In genomic region chr4:22480091-22480857, GRCm38 (mm10) we compare ENCODE assay signal across 13 mouse cellular contexts. TPM values are rescaled to one million over a fixed set of nuclear protein-coding genes. Genes with fewer than 3 reads are reported as not detected.
A peak's percentile ranks its signal among the peaks of the same experiment; 100 is the strongest.
DNase-seq lines count a peak whose midpoint lies in the region; ATAC-seq and TF ChIP-seq lines count a peak whose summit lies in the region.
"Had no signal": no experiment of that assay in that cellular context is flagged by ENCODE, and none has a peak within 500 bp of the region (broad histone marks: within the 10 kb centered on the region; RNA-seq: fewer than 3 reads in every experiment).

No protein-coding gene starts in this region.

- peak overlapping the region; percentile 25 for H3K4me3 ChIP-seq in left cerebral cortex, adult 2 months
- peak overlapping the region; percentile 36 for H3K4me3 ChIP-seq in forebrain, embryonic 13.5 days
- peak overlapping the region; percentile 13; the same call in 1 of the 2 replicates for H3K4me3 ChIP-seq in limb, embryonic 12.5 days (replicated peaks)
- H3K4me3 ChIP-seq in neural tube, embryonic 15.5 days (replicated peaks), result peak overlapping the region; percentile 2; the same call in 1 of the 2 replicates
- no peak overlapping the region for H3K4me3 ChIP-seq in lung, postnatal 0 days (ENCODE audit: low read depth, low read length)
- H3K4me3 ChIP-seq: stomach, embryonic 15.5 days had no signal

- no peak for ATAC-seq in forebrain, embryonic 13.5 days
- no peak for ATAC-seq in limb, embryonic 12.5 days (ENCODE audit: insufficient number of reproducible peaks, insufficient read depth, low FRiP score, low TSS enrichment, low read depth)
- no peak for ATAC-seq in neural tube, embryonic 15.5 days (ENCODE audit: low FRiP score)
- ATAC-seq in lung, postnatal 0 days, result no peak

- H3K9ac ChIP-seq in forebrain, embryonic 13.5 days, result peak overlapping the region; percentile 52
- H3K9ac ChIP-seq in limb, embryonic 12.5 days (replicated peaks), result no peak overlapping the region
- peak overlapping the region; percentile 12; the same call in 1 of the 2 replicates for H3K9ac ChIP-seq in neural tube, embryonic 15.5 days (replicated peaks)
- no peak overlapping the region for H3K9ac ChIP-seq in lung, postnatal 0 days (replicated peaks; ENCODE audit: low read depth)
- H3K9ac ChIP-seq: stomach, embryonic 15.5 days had no signal

- no peaks in the 10 kb centered on the region for H3K36me3 ChIP-seq in forebrain, embryonic 13.5 days (ENCODE audit: poor library complexity, severe bottlenecking)
- H3K36me3 ChIP-seq in limb, embryonic 12.5 days, result no peaks in the 10 kb centered on the region
- no peaks in the 10 kb centered on the region for H3K36me3 ChIP-seq in neural tube, embryonic 15.5 days
- no peaks in the 10 kb centered on the region for H3K36me3 ChIP-seq in lung, postnatal 0 days (ENCODE audit: insufficient read depth, low read length)
- H3K36me3 ChIP-seq: stomach, embryonic 15.5 days had no signal

- intact Hi-C loops in left cerebral cortex, adult 2 months (cut with DNase I), result loop anchor here (5.0 kb wide), 1 partner anchor 1122 kb away; no protein-coding TSS in a partner anchor

- peaks cover 16% of the 10 kb centered on the region for H3K27me3 ChIP-seq in forebrain, embryonic 13.5 days
- H3K27me3 ChIP-seq in limb, embryonic 12.5 days, result peaks cover 73% of the 10 kb centered on the region
- H3K27me3 ChIP-seq in neural tube, embryonic 15.5 days (replicated peaks), result 0 out of 2 replicates have a peak, but pooled peaks cover 3% of the 10 kb centered on the region
- H3K27me3 ChIP-seq in lung, postnatal 0 days (replicated peaks; ENCODE audit: insufficient read depth, low read length), result peaks cover 62% of the 10 kb centered on the region

- WGBS in forebrain, embryonic 13.5 days, result 5% methylated on average over 18 of the region's 18 CpGs
- WGBS in limb, embryonic 12.5 days, result under 1% methylated on average over 18 of the region's 18 CpGs
- 8% methylated on average over 18 of the region's 18 CpGs for WGBS in neural tube, embryonic 15.5 days
- WGBS in lung, postnatal 0 days, result 2% methylated on average over 18 of the region's 18 CpGs

- no peak for TF ChIP-seq EP300 in lung, postnatal 0 days (IDR thresholded peaks at IDR 0.05)

- H3K4me2 ChIP-seq in forebrain, embryonic 13.5 days, result peak overlapping the region; percentile 69
- no peak overlapping the region; the same call in 1 of the 2 replicates for H3K4me2 ChIP-seq in limb, embryonic 12.5 days
- peak overlapping the region; percentile 73 for H3K4me2 ChIP-seq in neural tube, embryonic 15.5 days
- H3K4me2 ChIP-seq in lung, postnatal 0 days (replicated peaks; ENCODE audit: low read depth, low read length), result no peak overlapping the region
- H3K4me2 ChIP-seq: stomach, embryonic 15.5 days had no signal

- H3K27ac ChIP-seq in left cerebral cortex, adult 2 months, result peak overlapping the region; percentile 71
- H3K27ac ChIP-seq in forebrain, embryonic 13.5 days, result peak overlapping the region; percentile 79
- H3K27ac ChIP-seq in limb, embryonic 12.5 days, result no peak overlapping the region
- peak overlapping the region; percentile 52 for H3K27ac ChIP-seq in neural tube, embryonic 15.5 days (replicated peaks)
- no peak overlapping the region for H3K27ac ChIP-seq in lung, postnatal 0 days (ENCODE audit: low read length)
- H3K27ac ChIP-seq: stomach, embryonic 15.5 days had no signal

- H3K4me1 ChIP-seq in forebrain, embryonic 13.5 days, result peaks cover 44% of the 10 kb centered on the region
- H3K4me1 ChIP-seq in limb, embryonic 12.5 days (replicated peaks), result 0 out of 2 replicates have a peak, but pooled peaks cover 15% of the 10 kb centered on the region
- peaks cover 43% of the 10 kb centered on the region for H3K4me1 ChIP-seq in neural tube, embryonic 15.5 days
- H3K4me1 ChIP-seq in lung, postnatal 0 days (ENCODE audit: insufficient read depth, low read depth, low read length), result no peaks in the 10 kb centered on the region
- H3K4me1 ChIP-seq: stomach, embryonic 15.5 days had no signal

- no peaks in the 10 kb centered on the region for H3K9me3 ChIP-seq in forebrain, embryonic 13.5 days (replicated peaks)
- H3K9me3 ChIP-seq in limb, embryonic 12.5 days, result no peaks in the 10 kb centered on the region
- H3K9me3 ChIP-seq in neural tube, embryonic 15.5 days (replicated peaks), result no peaks in the 10 kb centered on the region
- H3K9me3 ChIP-seq in lung, postnatal 0 days (ENCODE audit: low read length), result no peaks in the 10 kb centered on the region
- H3K9me3 ChIP-seq: stomach, embryonic 15.5 days had no signal

- TF ChIP-seq CTCF in left cerebral cortex, adult 2 months (IDR thresholded peaks at IDR 0.05), result no peak
- no peak for TF ChIP-seq CTCF in lung, postnatal 0 days (IDR thresholded peaks at IDR 0.05)

- peak in 1 of 2 experiments; percentile 28 for DNase-seq in left cerebral cortex, adult 2 months (ENCODE audit: extremely low spot score in 1 of 2, low spot score in 2 of 2)
- DNase-seq in left cerebral cortex, adult 9 months (ENCODE audit: low spot score in 2 of 2), result no peak
- DNase-seq in testis, postnatal 10 days (ENCODE audit: low spot score), result no peak
- no peak for DNase-seq in lung, postnatal 0 days (ENCODE audit: low spot score)
- no peak for DNase-seq in spleen, postnatal 36 days (ENCODE audit: low spot score in 2 of 2)
- DNase-seq: kidney, postnatal 10 days had no signal

RNA-seq across cellular contexts. Expression of gene Pou3f2, which starts 7.9 kb away (rescaled TPM):
- 10 to 100 TPM; 27.2 TPM for total RNA-seq in left cerebral cortex, adult 2 months (2021)
- 38.3 and 44.0 TPM in 2 replicates for polyA plus RNA-seq in forebrain, embryonic 13.5 days (2015; fragmentation: Nextera tagmentation; extraction: Ambion mirVana)
- polyA plus RNA-seq in limb, embryonic 12.5 days (2016; fragmentation: Nextera tagmentation; extraction: Ambion mirVana), result 0.33 and 0.36 TPM in 2 replicates
- polyA plus RNA-seq in neural tube, embryonic 15.5 days (2015; fragmentation: Nextera tagmentation; extraction: Ambion mirVana), result 11.8 and 14.3 TPM in 2 replicates
- polyA plus RNA-seq in lung, postnatal 0 days (2015; fragmentation: Nextera tagmentation; extraction: Ambion mirVana), result not detected in 2 replicates
- total RNA-seq: gastrocnemius, adult 8-10 months; heart, postnatal 25 days; liver, adult 2 months had no signal
- polyA plus RNA-seq: liver, adult 2 months had no signal

Comparison
In these comparisons a context has a peak if more than half of its experiments do, and no peak if none do; other contexts are left out.
1. H3K27ac ChIP-seq: peak in left cerebral cortex, adult 2 months (single experiment), forebrain, embryonic 13.5 days (single experiment) and neural tube, embryonic 15.5 days (single experiment); none in limb, embryonic 12.5 days (single experiment) and lung, postnatal 0 days (single experiment).
2. H3K4me2 ChIP-seq: peak in forebrain, embryonic 13.5 days (single experiment) and neural tube, embryonic 15.5 days (single experiment); none in limb, embryonic 12.5 days (single experiment) and lung, postnatal 0 days (single experiment).
3. H3K9ac ChIP-seq: peak in forebrain, embryonic 13.5 days (single experiment) and neural tube, embryonic 15.5 days (single experiment); none in limb, embryonic 12.5 days (single experiment) and lung, postnatal 0 days (single experiment).